Mouse (Mus musculus): ENCODE data around the gene Ccng1. TPM values are rescaled to one million over a fixed set of nuclear protein-coding genes. Genes with fewer than 3 reads are reported as not detected.
A peak's percentile ranks its signal among the peaks of the same experiment; 100 is the strongest.

Gene Ccng1
- total RNA-seq (2021), result 10 to 100 TPM; 37.8 to 40.1 TPM

GRCm38 (mm10) chr11:40755109-40755627 is at the start of gene Ccng1:
Gene Ccng1 (minus strand): TSS chr11:40755311.
- intact Hi-C loops (cut with DNase I), result no loop called here
- DNase-seq, result peak; percentile 92

DNA sequence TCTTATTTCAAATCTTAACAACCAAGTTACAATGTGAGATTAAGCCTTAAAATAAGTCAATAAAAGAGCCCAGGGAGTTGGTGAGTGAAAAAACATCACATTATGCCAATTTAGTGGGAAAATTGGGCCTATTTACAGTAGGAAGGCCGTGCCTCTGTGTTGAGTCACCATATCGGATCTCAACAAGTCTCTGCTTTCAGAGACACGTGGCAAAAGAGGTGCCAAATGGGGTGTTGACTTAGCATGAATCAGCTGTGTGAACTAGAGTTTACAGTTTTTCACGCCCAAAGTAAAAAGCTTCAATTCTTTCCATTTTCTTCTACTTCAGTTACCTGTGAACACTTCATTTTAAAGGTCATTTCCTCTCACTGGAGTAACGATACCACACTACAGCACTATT is 35.2 kb upstream of the Ccng1 start:
- intact Hi-C loops (cut with DNase I), result no loop called here

DNA sequence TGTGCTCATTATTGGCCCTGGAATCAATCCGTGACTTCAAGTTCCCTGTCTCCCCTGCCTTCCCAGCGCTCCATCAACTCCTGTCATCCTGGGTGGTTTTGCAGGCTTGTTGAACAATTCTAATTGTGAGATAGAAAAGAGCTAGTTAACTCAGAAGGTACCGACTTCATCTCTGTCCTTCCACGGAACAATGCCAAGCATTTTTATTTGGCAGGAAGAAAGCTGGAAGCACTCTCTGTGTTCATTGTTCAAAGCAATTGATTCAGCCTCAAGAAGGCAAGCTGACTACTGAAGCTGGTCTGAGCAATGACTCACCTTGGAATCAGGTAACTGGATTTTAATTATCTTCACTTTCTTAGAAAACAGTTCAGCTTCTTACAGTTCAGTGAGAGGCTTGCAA is 34.6 kb upstream of the Ccng1 start:
- no peak for DNase-seq
- intact Hi-C loops (cut with DNase I), result loop anchor here (10.0 kb wide), 1 partner anchor 1635 kb away; no protein-coding TSS in a partner anchor

More for the DNA sequence above, 35.2 kb upstream of the Ccng1 start:
- DNase-seq, result no peak

DNA sequence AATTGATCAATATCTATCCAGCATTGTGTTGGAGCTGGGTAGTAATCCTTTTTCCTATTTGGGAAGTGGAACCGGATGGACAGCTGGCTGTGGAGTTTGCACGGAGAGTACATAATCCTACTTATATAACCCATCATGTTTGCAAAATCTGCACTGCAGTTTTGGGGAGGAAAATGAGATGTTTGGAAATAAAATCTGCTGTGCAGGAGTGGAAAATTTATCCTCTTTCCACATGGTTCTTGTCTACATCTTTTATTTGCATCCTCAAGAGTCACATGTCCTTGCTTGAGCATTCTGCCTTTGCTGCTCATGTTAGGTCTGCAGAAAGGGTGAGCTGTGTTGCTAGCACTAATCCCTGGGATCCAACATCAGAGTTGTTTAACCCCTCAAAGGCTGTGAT is 31.8 kb upstream of the Ccng1 start:
- DNase-seq, result no peak
- intact Hi-C loops (cut with DNase I), result loop anchor here (10.0 kb wide), 1 partner anchor 1638 kb away; no protein-coding TSS in a partner anchor

GRCm38 (mm10) chr11:40784326-40784725 is 29.2 kb upstream of the Ccng1 start:
- intact Hi-C loops (cut with DNase I), result loop anchor here (10.0 kb wide), 1 partner anchor 1640 kb away; no protein-coding TSS in a partner anchor
- DNase-seq, result no peak

DNA sequence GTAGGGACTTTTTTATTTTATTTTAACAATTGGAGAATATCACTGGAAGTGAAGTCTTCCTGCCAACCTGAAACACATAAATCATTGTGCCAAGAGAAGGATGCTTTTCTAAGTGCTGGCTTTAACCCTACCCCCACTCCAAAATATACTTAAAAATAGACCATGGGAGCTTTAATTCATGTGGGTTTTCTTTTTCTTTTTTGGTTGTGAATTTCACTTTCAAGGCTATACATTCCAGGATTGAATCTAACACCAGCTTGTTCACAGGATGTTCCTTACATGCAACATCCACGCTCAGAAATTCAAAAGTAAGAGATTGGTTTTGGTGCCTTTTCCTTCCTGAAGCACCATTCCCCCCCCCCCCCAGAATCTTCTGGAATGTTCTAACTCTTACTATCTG is 28.2 kb upstream of the Ccng1 start:
- intact Hi-C loops (cut with DNase I), result loop anchor here (10.0 kb wide), 1 partner anchor 1641 kb away; no protein-coding TSS in a partner anchor
- DNase-seq, result no peak

DNA sequence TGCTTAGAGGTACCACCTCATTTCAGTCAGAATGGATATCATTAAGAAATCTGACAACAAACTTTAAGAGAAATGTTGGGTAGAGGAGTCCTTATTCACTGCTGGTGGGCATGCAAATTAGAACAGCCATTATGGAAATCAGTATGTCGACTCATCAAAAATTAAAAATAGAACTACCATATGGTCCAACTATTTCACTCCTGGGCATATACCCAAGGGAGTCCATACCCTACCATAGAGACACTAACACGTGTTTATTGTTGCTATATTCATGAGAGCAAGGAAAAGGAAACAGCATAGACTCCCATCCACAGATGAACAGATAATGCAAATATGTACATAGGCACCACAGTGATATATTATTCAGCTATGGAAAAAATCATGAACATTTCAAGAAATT is 26.7 kb upstream of the Ccng1 start:
- no peak for DNase-seq
- intact Hi-C loops (cut with DNase I), result loop anchor here (10.0 kb wide), 1 partner anchor 1643 kb away; no protein-coding TSS in a partner anchor

DNA sequence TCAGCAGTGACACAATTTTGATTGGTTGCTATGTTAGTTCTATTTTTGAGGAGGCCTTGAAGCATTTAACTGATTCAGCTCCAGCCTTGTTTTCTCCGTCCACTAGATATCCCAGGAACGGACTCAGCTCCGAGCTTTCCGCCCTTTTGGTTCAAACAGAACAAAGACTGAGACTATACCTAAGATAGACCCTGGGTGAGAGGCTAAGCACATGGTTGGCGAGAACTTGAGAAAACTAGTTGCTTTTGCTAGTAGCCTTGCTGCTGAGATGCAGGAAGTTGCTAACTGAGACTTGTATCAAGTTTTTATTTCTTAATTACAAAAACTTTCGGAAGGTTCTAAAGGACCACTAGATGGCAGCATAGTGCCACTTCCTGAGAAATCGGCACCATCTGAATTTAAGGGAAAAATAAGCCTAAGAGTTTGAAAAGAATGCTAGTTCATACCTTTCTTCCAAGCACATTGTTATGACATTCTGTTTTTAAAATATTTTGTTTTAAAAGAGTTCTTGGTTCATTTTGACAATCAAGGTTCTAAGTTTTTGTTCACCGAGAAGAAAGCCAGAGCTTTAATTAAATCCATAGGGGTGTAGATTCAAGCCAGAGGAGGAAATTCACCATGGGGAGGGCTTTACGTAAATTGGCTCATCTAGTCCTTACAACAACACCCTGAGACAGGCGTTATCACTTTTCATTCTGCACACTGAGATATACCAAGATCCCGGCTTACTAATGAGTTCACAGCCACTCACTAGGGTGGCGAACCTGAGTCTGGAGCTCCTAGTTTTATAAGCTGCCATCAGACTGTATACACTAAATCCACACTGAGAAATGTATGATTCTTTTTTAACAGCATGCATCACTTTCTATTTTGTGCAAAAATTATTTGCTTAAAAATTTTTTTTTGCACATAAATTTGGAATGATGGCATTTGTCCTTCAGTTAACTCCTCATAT is 20.5 kb upstream of the Ccng1 start:
- no peak for DNase-seq
- intact Hi-C loops (cut with DNase I), result no loop called here

DNA sequence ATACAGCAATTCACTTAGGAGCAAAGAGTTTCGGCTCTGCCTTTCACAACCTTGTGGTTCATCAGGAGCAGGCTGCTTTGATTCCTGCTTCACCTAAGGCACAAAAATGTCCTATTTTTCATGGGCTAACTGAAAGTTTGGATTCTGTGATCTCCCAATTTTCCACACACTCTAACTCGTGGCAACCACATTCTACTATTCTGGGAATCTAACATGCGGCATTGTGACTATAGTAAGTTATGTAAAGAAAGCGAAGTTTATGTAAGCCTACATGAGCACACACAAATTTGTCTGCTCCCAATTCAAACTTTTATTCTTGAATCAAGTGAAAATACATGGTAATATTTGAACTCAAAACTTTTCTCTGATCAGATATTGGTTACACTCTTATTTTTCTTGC is 9.6 kb upstream of the Ccng1 start:
- intact Hi-C loops (cut with DNase I), result no loop called here
- DNase-seq, result no peak

GRCm38 (mm10) chr11:40763395-40763794 is 8.3 kb upstream of the Ccng1 start:
- DNase-seq, result peak; percentile 7
- intact Hi-C loops (cut with DNase I), result no loop called here

GRCm38 (mm10) chr11:40759896-40760295 is 4.8 kb upstream of the Ccng1 start:
- DNase-seq, result peak; percentile 71
- intact Hi-C loops (cut with DNase I), result no loop called here

- no peak for DNase-seq
- intact Hi-C loops (cut with DNase I), result no loop called here
These were observed 857 bp upstream of the Ccng1 start for GRCm38 (mm10) chr11:40755968-40756367.

GRCm38 (mm10) chr11:40754664-40755107 is 425 bp downstream of the Ccng1 start:
- intact Hi-C loops (cut with DNase I), result no loop called here
- no peak for DNase-seq

DNA sequence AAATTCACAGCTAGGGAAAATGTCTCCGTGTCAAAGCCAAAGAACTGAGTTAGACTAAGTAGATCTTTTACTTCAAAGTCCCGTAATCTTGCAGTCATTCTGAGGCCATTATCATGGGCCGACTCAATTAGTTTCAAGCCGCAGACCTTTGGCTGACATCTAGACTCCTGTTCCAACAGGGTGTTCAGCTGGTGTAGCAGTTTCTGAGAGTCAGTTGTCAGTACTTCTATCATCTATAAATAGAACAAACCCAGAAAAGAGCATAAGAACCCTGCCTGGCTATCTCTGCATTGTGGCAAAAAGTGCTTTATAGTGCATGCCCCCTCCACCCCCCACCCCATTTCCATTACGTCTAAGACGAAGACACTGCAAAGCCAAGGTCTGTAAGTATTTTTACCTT is 1.3 kb downstream of the Ccng1 start:
- DNase-seq, result no peak
- intact Hi-C loops (cut with DNase I), result no loop called here

- no peak for DNase-seq
- intact Hi-C loops (cut with DNase I), result no loop called here
These were observed 7.4 kb downstream of the Ccng1 start for GRCm38 (mm10) chr11:40747716-40748115.

GRCm38 (mm10) chr11:40746361-40746760 is 8.8 kb downstream of the Ccng1 start:
- DNase-seq, result no peak
- intact Hi-C loops (cut with DNase I), result no loop called here

- no peak for DNase-seq
- intact Hi-C loops (cut with DNase I), result no loop called here
These were observed 10.8 kb downstream of the Ccng1 start for GRCm38 (mm10) chr11:40744348-40744747.

- DNase-seq, result no peak
- intact Hi-C loops (cut with DNase I), result no loop called here
These were observed 13.4 kb downstream of the Ccng1 start for GRCm38 (mm10) chr11:40741605-40742262.

DNA sequence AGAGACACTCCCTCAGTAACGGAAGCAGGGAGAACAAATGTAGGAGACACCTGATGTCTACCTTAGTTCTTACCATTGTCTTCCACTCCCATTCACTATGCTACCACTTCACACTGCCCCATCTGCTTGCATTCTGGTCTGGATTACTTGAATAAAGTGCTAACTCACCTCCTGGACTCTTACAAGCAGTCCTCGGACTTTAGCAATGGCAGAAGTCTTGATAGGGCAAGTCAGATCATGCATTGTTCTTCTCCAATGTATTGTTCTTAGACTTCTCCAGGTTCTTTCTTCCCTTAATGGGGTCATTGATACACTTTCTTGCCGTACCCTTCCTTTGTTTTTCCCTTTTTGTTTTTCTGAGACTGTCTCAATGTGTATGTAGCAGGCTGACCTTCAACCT is 17.7 kb downstream of the Ccng1 start:
- intact Hi-C loops (cut with DNase I), result no loop called here
- DNase-seq, result no peak

GRCm38 (mm10) chr11:40734251-40734752 is 20.8 kb downstream of the Ccng1 start:
- intact Hi-C loops (cut with DNase I), result no loop called here
- no peak for DNase-seq
